Mouse (Mus musculus) left cerebral cortex, postnatal 14 days (tissue): ENCODE data around the gene Gm20696. TPM values are rescaled to one million over a fixed set of nuclear protein-coding genes. Genes with fewer than 3 reads are reported as not detected.

Source experiments
- DNase-seq, 2 experiments: peaks; one replicate each; pipeline ENCODE4 v3.0.0; 2021 to 2022; ENCODE audit warnings: low spot score in 2 of 2, mixed read lengths in 1 of 2
- intact Hi-C: fragments of 180-260 bp; cut with DNase I; formaldehyde crosslinking; loops from one replicate; pipeline ENCODE4 v1.15.1; 2025
- total RNA-seq, 2 experiments: library from RNA; stranded (reverse); gene quantifications; 2 replicates each; pipeline ENCODE4 v1.2.3; 2021

The Gm20696 gene
- total RNA-seq, 2 experiments from 2014 or later: 5.3 to 6.3 TPM

- DNase-seq: no peak
- intact Hi-C loops: loop anchor here (5.0 kb wide), 2 partner anchors 82 to 1497 kb away; partner anchors contain the start of gene Foxp1
These were observed 61.8 kb downstream of the Gm20696 start for GRCm38 (mm10) chr6:99604758-99605157.

- DNase-seq: peak in 1 of 2 experiments; percentile 72
- intact Hi-C loops: loop anchor here (5.0 kb wide), 2 partner anchors 80 to 1495 kb away; partner anchors contain the start of gene Foxp1
These were observed 64.2 kb downstream of the Gm20696 start for GRCm38 (mm10) chr6:99602434-99602833.

- no peak for DNase-seq
- intact Hi-C loops: loop anchor here (2.0 to 5.0 kb wide), 3 partner anchors 79 to 1494 kb away; partner anchors contain the start of gene Foxp1
These were observed 65.7 kb downstream of the Gm20696 start for GRCm38 (mm10) chr6:99600886-99601285.

- intact Hi-C loops: loop anchor here (2.0 to 5.0 kb wide), 3 partner anchors 78 to 1493 kb away; partner anchors contain the start of gene Foxp1
- peak; percentile 58 to 80 for DNase-seq
These were observed 66.3 kb downstream of the Gm20696 start for GRCm38 (mm10) chr6:99600168-99600793.

- DNase-seq: no peak
- intact Hi-C loops: loop anchor here (2.0 to 5.0 kb wide), 3 partner anchors 77 to 1492 kb away; partner anchors contain the start of gene Foxp1
These were observed 66.9 kb downstream of the Gm20696 start for GRCm38 (mm10) chr6:99599651-99600050.

GRCm38 (mm10) chr6:99599229-99599628 lies 67.4 kb downstream of the Gm20696 start:
- intact Hi-C loops: no loop called here
- DNase-seq: no peak

GRCm38 (mm10) chr6:99577040-99577439 lies 89.6 kb downstream of the Gm20696 start:
- DNase-seq: no peak
- intact Hi-C loops: no loop called here

GRCm38 (mm10) chr6:99575633-99576032 lies 91.0 kb downstream of the Gm20696 start:
- DNase-seq: peak in 1 of 2 experiments; percentile 35
- intact Hi-C loops: no loop called here

GRCm38 (mm10) chr6:99573343-99573742 lies 93.3 kb downstream of the Gm20696 start:
- intact Hi-C loops: no loop called here
- no peak for DNase-seq

- no peak for DNase-seq
- intact Hi-C loops: no loop called here
These were observed 94.5 kb downstream of the Gm20696 start for GRCm38 (mm10) chr6:99572071-99572470.

- intact Hi-C loops: no loop called here
- peak; percentile 23 to 62 for DNase-seq
These were observed 99.7 kb downstream of the Gm20696 start for GRCm38 (mm10) chr6:99566921-99567320.

GRCm38 (mm10) chr6:99564766-99565165 lies 101.8 kb downstream of the Gm20696 start:
- intact Hi-C loops: no loop called here
- DNase-seq: no peak

GRCm38 (mm10) chr6:99556950-99557349 lies 109.6 kb downstream of the Gm20696 start:
- DNase-seq: no peak
- intact Hi-C loops: no loop called here

- intact Hi-C loops: no loop called here
- no peak for DNase-seq
These were observed 113.8 kb downstream of the Gm20696 start for GRCm38 (mm10) chr6:99552816-99553215.

- no peak for DNase-seq
- intact Hi-C loops: no loop called here
These were observed 120.2 kb downstream of the Gm20696 start for GRCm38 (mm10) chr6:99546416-99546815.

- intact Hi-C loops: no loop called here
These were observed 121.2 kb downstream of the Gm20696 start for GRCm38 (mm10) chr6:99545437-99545836.

GRCm38 (mm10) chr6:99541105-99541504 lies 125.5 kb downstream of the Gm20696 start:
- no peak for DNase-seq
- intact Hi-C loops: no loop called here

More at GRCm38 (mm10) chr6:99545437-99545836, 121.2 kb downstream of the Gm20696 start:
- no peak for DNase-seq

- intact Hi-C loops: no loop called here
These were observed 125.9 kb downstream of the Gm20696 start for GRCm38 (mm10) chr6:99540653-99541052.

GRCm38 (mm10) chr6:99540146-99540545 lies 126.5 kb downstream of the Gm20696 start:
- intact Hi-C loops: no loop called here
- no peak for DNase-seq

More at GRCm38 (mm10) chr6:99540653-99541052, 125.9 kb downstream of the Gm20696 start:
- no peak for DNase-seq

- DNase-seq: no peak
- intact Hi-C loops: no loop called here
These were observed 128.2 kb downstream of the Gm20696 start for GRCm38 (mm10) chr6:99538194-99538941.
